In genomic region chr12:79471868-79472267, GRCm38 (mm10) we compare ENCODE assay signal across 15 mouse cellular contexts.
DNase-seq lines count a peak whose midpoint lies in the region; ATAC-seq lines count a peak whose summit lies in the region.
"Had no signal": no experiment of that assay in that cellular context is flagged by ENCODE, and none has a peak within 500 bp of the region (broad histone marks: within the 10 kb centered on the region; RNA-seq: fewer than 3 reads in every experiment).

No protein-coding gene starts in this region.

- whole genome bisulfite sequencing in lung, embryonic 15.5 days = 18% methylated on average over 2 of the region's 2 CpGs
- WGBS in stomach, embryonic 16.5 days = 21% methylated on average over 2 of the region's 2 CpGs
- WGBS in forebrain, embryonic 13.5 days = 87% methylated on average over 2 of the region's 2 CpGs

- no peaks in the 10 kb centered on the region for H3K36me3 ChIP-seq in lung, embryonic 15.5 days
- no peaks in the 10 kb centered on the region for H3K36me3 ChIP-seq in stomach, embryonic 16.5 days (ENCODE audit: control insufficient read depth, insufficient read depth, low read length)
- H3K36me3 ChIP-seq in forebrain, embryonic 13.5 days (ENCODE audit: poor library complexity, severe bottlenecking) = no peaks in the 10 kb centered on the region
- H3K36me3 ChIP-seq: liver, embryonic 13.5 days had no signal

- no peak overlapping the region for H3K9ac ChIP-seq in lung, embryonic 15.5 days
- H3K9ac ChIP-seq in stomach, embryonic 16.5 days (ENCODE audit: low read length) = no peak overlapping the region
- H3K9ac ChIP-seq in forebrain, embryonic 13.5 days = no peak overlapping the region
- H3K9ac ChIP-seq: hindbrain, embryonic 14.5 days; liver, embryonic 13.5 days had no signal

- no peaks in the 10 kb centered on the region for H3K9me3 ChIP-seq in lung, embryonic 15.5 days
- H3K9me3 ChIP-seq in stomach, embryonic 16.5 days (replicated peaks; ENCODE audit: control insufficient read depth, low read length) = no peaks in the 10 kb centered on the region
- H3K9me3 ChIP-seq in forebrain, embryonic 13.5 days (replicated peaks) = 0 out of 2 replicates have a peak, but pooled peaks cover 4% of the 10 kb centered on the region
- H3K9me3 ChIP-seq: liver, embryonic 13.5 days; megakaryocyte, embryonic 14.5 days had no signal

- H3K4me3 ChIP-seq in lung, embryonic 15.5 days = no peak overlapping the region
- H3K4me3 ChIP-seq in stomach, embryonic 16.5 days (replicated peaks; ENCODE audit: low read length) = no peak overlapping the region
- H3K4me3 ChIP-seq in forebrain, embryonic 13.5 days = no peak overlapping the region
- H3K4me3 ChIP-seq: liver, embryonic 13.5 days; megakaryocyte, embryonic 14.5 days had no signal

- H3K4me2 ChIP-seq in lung, embryonic 15.5 days = no peak overlapping the region
- H3K4me2 ChIP-seq in stomach, embryonic 16.5 days (ENCODE audit: low read depth, low read length) = no peak overlapping the region
- H3K4me2 ChIP-seq in forebrain, embryonic 13.5 days = no peak overlapping the region
- H3K4me2 ChIP-seq: hindbrain, embryonic 14.5 days; liver, embryonic 13.5 days had no signal

- peaks cover 12% of the 10 kb centered on the region for H3K4me1 ChIP-seq in lung, embryonic 15.5 days
- H3K4me1 ChIP-seq in stomach, embryonic 16.5 days (ENCODE audit: control insufficient read depth, insufficient read depth, low read length) = peaks cover 13% of the 10 kb centered on the region
- peaks cover 4% of the 10 kb centered on the region for H3K4me1 ChIP-seq in forebrain, embryonic 13.5 days
- H3K4me1 ChIP-seq: liver, embryonic 13.5 days; megakaryocyte, embryonic 14.5 days had no signal

- peak; percentile 64; the same call in 1 of the 2 replicates for ATAC-seq in lung, embryonic 15.5 days (ENCODE audit: borderline replicate concordance, extremely low read depth, low FRiP score, low TSS enrichment)
- peak; percentile 85; the same call in 1 of the 2 replicates for ATAC-seq in stomach, embryonic 16.5 days (ENCODE audit: insufficient read depth, low FRiP score)
- ATAC-seq in forebrain, embryonic 13.5 days = no peak

- H3K27ac ChIP-seq in lung, embryonic 15.5 days = peak overlapping the region; percentile 20
- H3K27ac ChIP-seq in stomach, embryonic 16.5 days (ENCODE audit: low read length) = peak overlapping the region; percentile 64
- H3K27ac ChIP-seq in forebrain, embryonic 13.5 days = no peak overlapping the region
- H3K27ac ChIP-seq: hindbrain, embryonic 14.5 days; liver, embryonic 13.5 days had no signal

- no peaks in the 10 kb centered on the region for H3K27me3 ChIP-seq in lung, embryonic 15.5 days
- H3K27me3 ChIP-seq in stomach, embryonic 16.5 days (ENCODE audit: control insufficient read depth, insufficient read depth, low read length) = no peaks in the 10 kb centered on the region
- H3K27me3 ChIP-seq in forebrain, embryonic 13.5 days = no peaks in the 10 kb centered on the region
- H3K27me3 ChIP-seq: liver, embryonic 13.5 days; megakaryocyte, embryonic 14.5 days had no signal

- DNase-seq in adrenal gland, adult 8-10 months = peak; percentile 35
- no peak for DNase-seq in adrenal gland, postnatal 4 days (ENCODE audit: low spot score in 2 of 2)
- no peak for DNase-seq in lung, postnatal 4 days
- DNase-seq in fibroblast of lung, adult 2 months (ENCODE audit: low read depth) = peak; percentile 88
- DNase-seq in layer of hippocampus, postnatal 14 days (ENCODE audit: low spot score in 2 of 2) = no peak
- DNase-seq: cerebellum, adult 11-12 months; gastrocnemius, postnatal 10 days; left cerebral cortex, postnatal 4 days; liver, embryonic 13.5 days; right cerebral cortex, adult 18-20 months had no signal

Comparison
In these comparisons a context has a peak if more than half of its experiments do, and no peak if none do; other contexts are left out.
1. DNase-seq: peak in adrenal gland, adult 8-10 months (single experiment) and fibroblast of lung, adult 2 months (single experiment); none in adrenal gland, postnatal 4 days (0 of 2), lung, postnatal 4 days (0 of 2) and layer of hippocampus, postnatal 14 days (0 of 2).